In genomic region chr4:150586275-150586674, GRCm38 (mm10) we compare ENCODE assay signal across 21 mouse cellular contexts.
A peak's percentile ranks its signal among the peaks of the same experiment; 100 is the strongest.
DNase-seq lines count a peak whose midpoint lies in the region; ATAC-seq and TF ChIP-seq lines count a peak whose summit lies in the region.
"Had no signal": no experiment of that assay in that cellular context is flagged by ENCODE, and none has a peak within 500 bp of the region (broad histone marks: within the 10 kb centered on the region; RNA-seq: fewer than 3 reads in every experiment).

No protein-coding gene starts in this region.

- H3K27ac ChIP-seq in kidney, embryonic 15.5 days = 0 out of 2 replicates have a peak overlapping the region, but pooled peaks have one; percentile 57
- 0 out of 2 replicates have a peak overlapping the region, but pooled peaks have one; percentile 16 for H3K27ac ChIP-seq in midbrain, embryonic 15.5 days
- H3K27ac ChIP-seq in midbrain, postnatal 0 days (ENCODE audit: low read depth, low read length) = no peak overlapping the region
- H3K27ac ChIP-seq in liver, embryonic 15.5 days (replicated peaks) = peak overlapping the region; percentile 34
- no peak overlapping the region for H3K27ac ChIP-seq in forebrain, embryonic 14.5 days (ENCODE audit: low read depth, low read length)
- H3K27ac ChIP-seq: embryonic facial prominence, embryonic 15.5 days; forebrain, embryonic 10.5 days; heart, adult 2 months; heart, embryonic 15.5 days had no signal

- no peak overlapping the region for H3K4me2 ChIP-seq in kidney, embryonic 15.5 days
- H3K4me2 ChIP-seq in midbrain, embryonic 15.5 days = no peak overlapping the region
- H3K4me2 ChIP-seq in midbrain, postnatal 0 days (ENCODE audit: low read depth, low read length, poor library complexity, severe bottlenecking) = no peak overlapping the region
- H3K4me2 ChIP-seq in liver, embryonic 15.5 days = 0 out of 2 replicates have a peak overlapping the region, but pooled peaks have one; percentile 13
- H3K4me2 ChIP-seq in forebrain, embryonic 14.5 days (ENCODE audit: low read length) = no peak overlapping the region
- H3K4me2 ChIP-seq: embryonic facial prominence, embryonic 15.5 days; forebrain, embryonic 15.5 days; heart, embryonic 11.5 days; heart, embryonic 15.5 days had no signal

- TF ChIP-seq CTCF in midbrain, postnatal 0 days (IDR thresholded peaks at IDR 0.05) = no peak

- no peak for ATAC-seq in kidney, embryonic 15.5 days (replicated peaks; ENCODE audit: low FRiP score)
- ATAC-seq in midbrain, embryonic 15.5 days (replicated peaks) = no peak
- no peak for ATAC-seq in midbrain, postnatal 0 days (ENCODE audit: low FRiP score)
- no peak for ATAC-seq in liver, embryonic 15.5 days (ENCODE audit: insufficient read depth)
- ATAC-seq in forebrain, embryonic 14.5 days = no peak
- ATAC-seq: forebrain, embryonic 15.5 days had no signal

- no peak for DNase-seq in kidney, postnatal 25 days
- no peak for DNase-seq in midbrain, postnatal 0 days (ENCODE audit: low spot score)
- DNase-seq in forebrain, embryonic 14.5 days (ENCODE audit: low spot score) = no peak
- DNase-seq in lung, postnatal 14 days = no peak
- DNase-seq: adrenal gland, postnatal 10 days; cerebellum, adult 11 months; cerebellum, adult 8-10 months; cerebellum, postnatal 14 days; embryo, embryonic 11 days; gastrocnemius, postnatal 10 days; heart, adult 2 months; heart, postnatal 14 days had no signal

- no peaks in the 10 kb centered on the region for H3K36me3 ChIP-seq in kidney, embryonic 15.5 days
- H3K36me3 ChIP-seq in midbrain, embryonic 15.5 days (replicated peaks) = no peaks in the 10 kb centered on the region
- H3K36me3 ChIP-seq in midbrain, postnatal 0 days (ENCODE audit: insufficient read depth, low read length) = no peaks in the 10 kb centered on the region
- no peaks in the 10 kb centered on the region for H3K36me3 ChIP-seq in liver, embryonic 15.5 days (replicated peaks)
- H3K36me3 ChIP-seq in forebrain, embryonic 14.5 days (ENCODE audit: control insufficient read depth, insufficient read depth, low read length) = no peaks in the 10 kb centered on the region
- H3K36me3 ChIP-seq: embryonic facial prominence, embryonic 15.5 days; forebrain, embryonic 15.5 days; heart, embryonic 15.5 days had no signal

- whole genome bisulfite sequencing in kidney, embryonic 15.5 days = 66% methylated on average over 5 of the region's 5 CpGs
- WGBS in midbrain, embryonic 15.5 days = 92% methylated on average over 5 of the region's 5 CpGs
- 92% methylated on average over 5 of the region's 5 CpGs for WGBS in midbrain, postnatal 0 days
- WGBS in liver, embryonic 15.5 days (ENCODE audit: insufficient replicate concordance) = 43% methylated on average over 5 of the region's 5 CpGs
- WGBS in forebrain, embryonic 14.5 days = 93% methylated on average over 5 of the region's 5 CpGs

- H3K9ac ChIP-seq in kidney, embryonic 15.5 days = no peak overlapping the region
- H3K9ac ChIP-seq in midbrain, embryonic 15.5 days = no peak overlapping the region
- H3K9ac ChIP-seq in midbrain, postnatal 0 days (replicated peaks; ENCODE audit: low read length, poor library complexity, severe bottlenecking) = no peak overlapping the region
- no peak overlapping the region for H3K9ac ChIP-seq in liver, embryonic 15.5 days
- H3K9ac ChIP-seq in forebrain, embryonic 14.5 days (ENCODE audit: low read length) = no peak overlapping the region
- H3K9ac ChIP-seq: embryonic facial prominence, embryonic 15.5 days; forebrain, embryonic 15.5 days; heart, embryonic 15.5 days had no signal

- no peak overlapping the region for H3K4me3 ChIP-seq in kidney, embryonic 15.5 days (replicated peaks)
- H3K4me3 ChIP-seq in midbrain, embryonic 15.5 days = no peak overlapping the region
- H3K4me3 ChIP-seq in midbrain, postnatal 0 days (ENCODE audit: low read depth, low read length) = no peak overlapping the region
- H3K4me3 ChIP-seq in liver, embryonic 15.5 days (replicated peaks) = no peak overlapping the region
- no peak overlapping the region for H3K4me3 ChIP-seq in forebrain, embryonic 14.5 days (ENCODE audit: low read depth, low read length)
- H3K4me3 ChIP-seq: embryonic facial prominence, embryonic 15.5 days; erythroblast, embryonic 14.5 days; forebrain, embryonic 10.5 days; forebrain, embryonic 15.5 days; heart, adult 2 months; heart, embryonic 15.5 days had no signal

- no peaks in the 10 kb centered on the region for H3K27me3 ChIP-seq in kidney, embryonic 15.5 days
- no peaks in the 10 kb centered on the region for H3K27me3 ChIP-seq in midbrain, embryonic 15.5 days (replicated peaks)
- H3K27me3 ChIP-seq in midbrain, postnatal 0 days (ENCODE audit: insufficient read depth, low read length) = no peaks in the 10 kb centered on the region
- H3K27me3 ChIP-seq in liver, embryonic 15.5 days = no peaks in the 10 kb centered on the region
- H3K27me3 ChIP-seq in forebrain, embryonic 14.5 days (replicated peaks; ENCODE audit: control insufficient read depth, insufficient read depth, low read length) = no peaks in the 10 kb centered on the region
- H3K27me3 ChIP-seq: embryonic facial prominence, embryonic 15.5 days; forebrain, embryonic 15.5 days; heart, embryonic 15.5 days had no signal

- H3K4me1 ChIP-seq in kidney, embryonic 15.5 days = peaks cover 97% of the 10 kb centered on the region
- H3K4me1 ChIP-seq in midbrain, embryonic 15.5 days = peaks cover 68% of the 10 kb centered on the region
- H3K4me1 ChIP-seq in midbrain, postnatal 0 days (ENCODE audit: insufficient read depth, low read length) = peaks cover 24% of the 10 kb centered on the region
- peaks cover 79% of the 10 kb centered on the region for H3K4me1 ChIP-seq in liver, embryonic 15.5 days (replicated peaks)
- peaks cover 28% of the 10 kb centered on the region for H3K4me1 ChIP-seq in forebrain, embryonic 14.5 days (ENCODE audit: control insufficient read depth, insufficient read depth, low read length)

- H3K9me3 ChIP-seq in kidney, embryonic 15.5 days (replicated peaks) = no peaks in the 10 kb centered on the region
- H3K9me3 ChIP-seq in midbrain, embryonic 15.5 days = no peaks in the 10 kb centered on the region
- no peaks in the 10 kb centered on the region for H3K9me3 ChIP-seq in midbrain, postnatal 0 days (ENCODE audit: low read length)
- H3K9me3 ChIP-seq in liver, embryonic 15.5 days (replicated peaks) = no peaks in the 10 kb centered on the region
- H3K9me3 ChIP-seq in forebrain, embryonic 14.5 days (replicated peaks; ENCODE audit: control insufficient read depth, low read length) = no peaks in the 10 kb centered on the region
- H3K9me3 ChIP-seq: embryonic facial prominence, embryonic 15.5 days; forebrain, embryonic 10.5 days; forebrain, embryonic 15.5 days; heart, embryonic 15.5 days had no signal

Comparison
In these comparisons a context has a peak if more than half of its experiments do, and no peak if none do; other contexts are left out.
1. H3K27ac ChIP-seq: peak in kidney, embryonic 15.5 days (single experiment), midbrain, embryonic 15.5 days (single experiment) and liver, embryonic 15.5 days (single experiment); none in midbrain, postnatal 0 days (single experiment) and forebrain, embryonic 14.5 days (single experiment).